Mouse (Mus musculus): ENCODE results near the gene Myh3.

Gene Myh3

GRCm38 (mm10) chr11:67105689-67106088 lies 27.6 kb downstream of the Myh3 start:
- no peak for DNase-seq (ENCODE audit: low spot score)

- no peak for DNase-seq (ENCODE audit: low spot score)
These were observed 28.9 kb downstream of the Myh3 start for GRCm38 (mm10) chr11:67106973-67107372.

DNA sequence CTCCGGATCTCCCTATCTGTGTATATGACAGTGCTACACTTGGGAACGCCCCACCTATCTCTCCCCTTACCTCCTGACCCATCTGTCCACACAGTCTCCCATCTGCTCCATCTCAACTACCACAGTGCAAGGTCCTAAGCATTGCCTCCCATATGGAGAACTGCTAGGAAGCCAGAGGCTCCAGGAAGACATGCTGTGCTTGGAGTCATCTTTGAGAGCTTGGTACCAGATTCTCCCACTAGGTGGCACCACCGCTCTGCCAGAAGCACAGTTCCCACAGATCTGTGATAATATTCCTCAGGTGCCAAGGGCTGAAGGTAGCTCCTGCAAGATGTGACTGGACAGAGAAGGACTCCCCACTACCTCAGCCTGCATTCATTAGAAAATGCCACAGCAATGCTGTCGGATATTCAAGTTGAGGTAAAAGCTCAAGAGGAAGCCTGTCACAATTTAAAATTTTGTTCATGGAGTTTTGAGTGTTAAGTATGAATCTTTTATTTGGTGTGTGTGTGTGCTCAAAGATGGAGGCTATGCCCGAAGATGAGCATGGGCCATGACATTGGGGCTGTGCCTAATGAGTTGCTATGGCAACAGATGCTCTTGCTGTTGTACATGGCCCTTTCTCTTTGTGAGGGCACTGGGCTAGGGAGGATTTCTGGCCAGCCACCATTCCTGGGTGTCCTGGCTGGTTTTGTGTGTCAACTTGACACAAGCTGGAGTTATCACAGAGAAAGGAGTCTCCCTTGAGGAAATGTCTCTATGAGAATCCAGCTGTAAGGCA lies 32.3 kb downstream of the Myh3 start:
- peak; percentile 76 for DNase-seq (ENCODE audit: low spot score)

- peak; percentile 75 for DNase-seq (ENCODE audit: low spot score)
These were observed 34.1 kb downstream of the Myh3 start for GRCm38 (mm10) chr11:67112019-67112850.

- peak; percentile 61 for DNase-seq (ENCODE audit: low spot score)
These were observed 34.7 kb downstream of the Myh3 start for GRCm38 (mm10) chr11:67112851-67113202.

DNA sequence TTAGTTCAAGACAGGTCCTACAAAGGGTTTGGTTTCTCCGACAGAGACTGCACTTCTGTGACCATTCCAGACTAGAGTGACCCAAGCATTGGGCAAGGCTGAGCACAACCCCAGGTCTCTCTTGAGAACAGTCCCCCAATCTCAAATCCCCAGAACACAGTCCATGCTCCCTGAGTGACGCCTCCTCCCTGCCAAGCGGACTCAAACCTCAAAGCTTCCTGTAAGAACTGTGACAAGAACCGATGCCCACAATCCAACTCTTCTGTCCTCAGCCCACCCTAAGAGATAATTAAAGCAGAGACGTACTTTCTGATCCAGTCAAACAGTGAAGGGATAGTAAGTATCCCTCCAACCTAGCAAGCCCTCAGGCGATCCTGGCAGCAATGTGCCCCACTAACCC lies 35.3 kb downstream of the Myh3 start:
- DNase-seq (ENCODE audit: low spot score), result no peak

DNA sequence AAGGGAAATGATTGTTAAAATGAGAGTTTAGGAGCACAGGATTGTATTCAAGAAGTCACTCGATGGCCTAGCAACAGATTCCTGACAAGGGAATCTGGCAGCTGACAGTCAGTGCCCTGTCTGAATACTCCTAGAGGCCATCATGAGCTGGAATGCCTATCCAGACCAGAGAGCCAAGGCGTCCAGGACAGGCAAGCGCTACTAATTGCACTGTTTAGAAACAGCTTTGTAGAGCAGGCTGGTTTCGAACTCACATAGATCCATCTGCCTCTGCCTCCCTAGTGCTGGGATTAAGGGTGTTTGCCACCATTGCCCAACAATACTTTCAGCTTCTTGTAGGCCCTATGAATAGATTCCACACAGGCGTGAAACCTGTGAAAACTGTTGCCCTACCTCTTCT lies 36.2 kb downstream of the Myh3 start:
- no peak for DNase-seq (ENCODE audit: low spot score)

DNA sequence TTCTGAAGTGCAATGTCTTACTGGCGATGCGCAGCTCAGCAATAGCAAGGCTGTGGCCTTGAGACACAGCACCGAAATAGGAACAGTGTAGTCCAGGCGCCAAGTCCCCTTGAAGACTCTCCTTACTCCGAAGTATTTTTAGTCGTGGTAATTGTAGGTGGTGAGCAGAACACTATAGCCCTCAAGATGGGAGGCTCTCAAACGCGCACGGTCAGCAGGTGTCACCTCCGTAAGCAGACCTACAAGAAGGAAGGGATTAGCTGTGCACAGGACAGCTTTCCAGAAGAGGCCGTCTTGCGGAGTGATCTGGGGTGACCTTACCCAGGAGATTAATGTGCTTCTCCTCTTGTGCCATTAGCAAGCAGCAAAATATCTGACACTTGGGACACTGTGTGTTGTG lies 36.8 kb downstream of the Myh3 start:
- no peak for DNase-seq (ENCODE audit: low spot score)

GRCm38 (mm10) chr11:67116725-67117124 lies 38.6 kb downstream of the Myh3 start:
- DNase-seq (ENCODE audit: low spot score), result no peak

- DNase-seq (ENCODE audit: low spot score), result no peak
These were observed 41.5 kb downstream of the Myh3 start for GRCm38 (mm10) chr11:67119539-67120070.

- DNase-seq (ENCODE audit: low spot score), result no peak
These were observed 42.7 kb downstream of the Myh3 start for GRCm38 (mm10) chr11:67120697-67121294.

- no peak for DNase-seq (ENCODE audit: low spot score)
These were observed 46.8 kb downstream of the Myh3 start for GRCm38 (mm10) chr11:67124943-67125342.

DNA sequence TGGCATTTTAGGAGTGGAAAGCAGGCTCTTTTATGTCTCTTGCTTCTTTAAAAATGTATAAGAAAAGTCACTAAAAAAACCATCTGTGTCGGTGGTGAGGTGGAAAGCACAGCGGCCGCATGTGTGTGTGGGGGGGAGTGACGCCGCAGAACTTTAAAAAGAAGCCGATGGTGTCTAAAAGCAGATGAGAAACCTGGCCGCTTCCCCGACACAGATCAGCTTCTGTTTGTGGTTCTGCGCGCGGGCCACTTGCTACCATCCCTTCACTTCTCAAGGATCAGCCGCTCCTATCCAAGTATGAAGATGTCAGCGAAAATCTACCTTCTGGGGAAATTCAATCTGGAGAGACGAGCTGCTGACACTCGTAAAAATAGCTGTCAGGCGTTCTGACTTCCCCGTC lies 47.3 kb downstream of the Myh3 start:
- DNase-seq (ENCODE audit: low spot score), result no peak

DNA sequence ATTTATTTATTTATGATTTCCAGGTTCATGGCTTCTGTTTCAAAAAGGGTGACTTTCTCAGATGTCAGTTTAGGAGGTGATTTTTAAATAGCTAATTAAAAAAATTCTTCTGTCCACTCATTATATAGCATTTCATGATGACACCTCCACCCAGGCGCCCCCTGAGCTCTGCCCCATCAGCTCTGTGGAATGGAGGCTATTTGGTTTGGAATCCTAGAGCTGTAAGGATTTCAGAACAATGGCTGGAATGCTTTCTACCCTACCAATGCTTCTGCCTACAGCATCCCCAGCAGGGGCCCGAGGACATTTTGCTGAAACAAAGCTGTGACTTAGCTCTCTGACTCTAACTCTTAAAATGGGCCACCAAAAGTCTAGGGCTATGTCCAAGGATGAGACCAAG lies 55.4 kb downstream of the Myh3 start:
- DNase-seq (ENCODE audit: low spot score), result no peak

DNA sequence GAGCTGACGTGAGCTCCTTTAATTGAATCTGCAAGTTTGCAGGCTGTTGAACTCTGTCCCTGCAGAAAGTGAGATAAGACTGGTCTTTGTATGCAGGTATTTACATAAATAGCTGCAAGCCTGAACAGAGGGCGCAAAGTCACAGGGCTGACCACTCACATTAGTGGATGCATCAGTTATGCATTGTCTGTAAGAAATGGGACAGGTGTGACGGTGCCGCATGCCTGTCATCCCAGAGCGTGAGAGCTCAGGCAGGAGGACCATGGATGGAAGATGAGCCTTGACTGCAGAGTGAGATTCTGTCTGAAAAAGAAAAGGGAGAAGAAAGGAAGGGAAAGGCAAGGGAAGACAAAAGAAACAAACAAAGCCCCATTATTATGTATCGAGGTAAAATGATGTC lies 56.6 kb downstream of the Myh3 start:
- no peak for DNase-seq (ENCODE audit: low spot score)

DNA sequence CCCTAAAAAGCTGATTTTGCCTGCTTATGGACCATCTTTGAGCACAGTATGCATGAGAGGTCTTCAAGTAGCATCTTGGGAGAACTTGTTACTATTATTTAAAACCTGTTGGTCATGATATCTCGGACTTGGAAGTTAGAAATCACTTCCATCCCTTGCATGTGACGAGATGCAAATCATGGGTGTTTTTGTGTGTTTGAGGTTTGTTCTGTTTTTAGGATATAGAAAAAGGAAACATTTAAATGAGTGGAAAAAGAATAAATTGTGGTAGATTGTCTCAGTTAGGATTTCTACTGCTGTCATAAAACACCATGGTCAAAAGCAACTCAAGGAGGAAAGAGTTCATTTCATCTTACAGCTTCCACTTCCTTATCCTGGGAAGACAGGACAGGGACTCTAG lies 57.4 kb downstream of the Myh3 start:
- DNase-seq (ENCODE audit: low spot score), result no peak

- DNase-seq (ENCODE audit: low spot score), result no peak
These were observed 61.5 kb downstream of the Myh3 start for GRCm38 (mm10) chr11:67139556-67139955.

- DNase-seq (ENCODE audit: low spot score), result no peak
These were observed 62.1 kb downstream of the Myh3 start for GRCm38 (mm10) chr11:67140175-67140574.

DNA sequence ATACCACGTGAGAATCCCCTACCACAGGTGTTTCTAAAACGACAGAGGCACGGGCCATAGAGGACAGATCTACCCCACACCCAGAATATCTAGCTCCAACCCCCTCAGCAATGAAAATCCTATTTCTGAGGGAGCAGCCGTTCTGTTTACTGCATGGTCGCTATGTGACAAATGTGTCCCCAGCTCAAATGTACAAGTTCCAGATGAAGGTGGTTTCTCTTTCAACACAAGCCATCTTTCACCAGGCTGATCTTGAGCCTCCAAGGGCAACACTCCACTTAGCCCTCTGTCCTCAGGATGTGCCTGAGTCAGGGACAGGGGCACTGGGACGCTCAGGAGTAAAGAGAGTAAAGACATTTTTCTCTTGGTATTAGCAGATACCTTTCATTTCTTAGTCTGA lies 62.9 kb downstream of the Myh3 start:
- DNase-seq (ENCODE audit: low spot score), result no peak

DNA sequence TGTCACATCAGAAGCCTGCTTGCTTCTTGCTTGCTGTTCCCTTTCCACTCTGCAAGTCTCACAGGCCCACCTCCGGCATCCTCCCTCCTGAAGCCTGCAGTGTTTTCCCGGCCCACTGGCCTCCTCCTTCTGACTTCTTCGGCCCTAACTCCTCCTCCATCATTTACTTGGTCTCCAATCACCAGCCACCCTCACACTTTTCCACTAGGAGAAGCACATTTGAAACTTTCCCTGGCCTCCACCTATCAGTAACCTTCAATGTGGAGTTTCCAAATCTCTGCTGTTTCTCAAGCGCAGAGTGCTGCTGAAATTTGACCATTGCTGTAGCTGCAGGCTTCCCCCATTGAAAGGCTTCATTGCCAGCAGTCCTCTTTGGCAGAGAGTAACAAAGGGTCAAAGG lies 63.9 kb downstream of the Myh3 start:
- no peak for DNase-seq (ENCODE audit: low spot score)

DNA sequence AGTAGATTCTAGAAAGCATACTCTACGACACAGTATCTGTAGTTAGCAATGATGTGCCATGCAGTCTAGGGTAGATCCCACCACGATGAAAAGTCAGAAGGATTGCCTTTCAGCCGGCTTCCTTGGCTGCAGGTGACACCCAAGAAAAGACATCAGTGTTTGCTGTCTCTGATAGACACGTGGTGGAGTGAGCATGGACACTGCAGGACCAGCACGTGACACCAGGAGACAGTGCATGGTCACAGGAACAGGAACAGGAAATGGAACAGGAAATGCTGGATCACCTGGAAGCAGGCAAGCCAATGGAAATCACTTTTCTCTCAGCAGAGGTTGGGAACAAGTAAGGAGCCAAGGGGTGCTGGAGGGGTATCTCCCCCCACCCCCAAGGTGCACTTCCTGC lies 65.0 kb downstream of the Myh3 start:
- no peak for DNase-seq (ENCODE audit: low spot score)

DNA sequence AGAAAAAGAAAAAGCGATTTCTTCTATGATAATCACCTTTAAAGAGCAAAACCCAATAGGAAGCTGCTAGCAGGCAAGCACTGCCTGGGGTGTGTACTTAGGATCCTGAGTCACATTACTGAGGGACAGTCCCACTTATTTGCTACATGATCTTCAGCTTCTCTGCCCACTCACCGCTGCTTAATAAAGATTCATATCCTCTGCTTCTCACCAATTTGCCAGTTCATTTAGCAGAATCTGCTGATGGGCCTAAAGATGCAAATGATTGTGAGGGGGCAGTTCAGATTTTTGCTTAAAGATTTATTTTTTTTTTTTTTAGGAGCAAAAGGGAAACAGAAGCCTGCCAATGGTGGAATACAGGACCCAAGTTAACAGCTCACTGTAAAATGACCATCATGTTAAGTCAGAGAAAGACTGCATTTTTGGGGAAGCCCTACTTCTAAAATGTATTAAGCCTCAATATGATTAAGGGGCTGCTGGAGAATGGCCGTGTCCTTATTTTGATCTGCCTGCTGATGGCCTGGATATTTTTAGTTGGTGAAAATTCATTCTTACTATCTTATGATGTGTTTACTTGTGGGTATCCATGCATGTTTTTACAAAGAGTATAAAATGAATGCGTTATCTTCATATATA lies 65.9 kb downstream of the Myh3 start:
- DNase-seq (ENCODE audit: low spot score), result no peak

Measured in urinary bladder, postnatal 14 days (tissue).